Comparison of ENCODE assay signal across 14 mouse cellular contexts in genomic region chr1:153962161-153962720, GRCm38 (mm10).
DNase-seq lines count a peak whose midpoint lies in the region; ATAC-seq and TF ChIP-seq lines count a peak whose summit lies in the region.
"Had no signal": no experiment of that assay in that cellular context is flagged by ENCODE, and none has a peak within 500 bp of the region (broad histone marks: within the 10 kb centered on the region; RNA-seq: fewer than 3 reads in every experiment).

No protein-coding gene starts in this region.

- TF ChIP-seq CTCF in kidney, postnatal 0 days (IDR thresholded peaks at IDR 0.05; ENCODE audit: low read depth) = no peak
- no peak for TF ChIP-seq CTCF in stomach, postnatal 0 days (IDR thresholded peaks at IDR 0.05; ENCODE audit: low read depth)

- H3K4me2 ChIP-seq in kidney, postnatal 0 days (ENCODE audit: low read length) = no peak overlapping the region
- H3K4me2 ChIP-seq in neural tube, embryonic 15.5 days = no peak overlapping the region
- H3K4me2 ChIP-seq in stomach, postnatal 0 days (replicated peaks; ENCODE audit: low read depth) = no peak overlapping the region
- H3K4me2 ChIP-seq: forebrain, embryonic 13.5 days; limb, embryonic 13.5 days had no signal

- H3K36me3 ChIP-seq in kidney, postnatal 0 days (ENCODE audit: insufficient read depth, low read length) = no peaks in the 10 kb centered on the region
- no peaks in the 10 kb centered on the region for H3K36me3 ChIP-seq in neural tube, embryonic 15.5 days
- H3K36me3 ChIP-seq in stomach, postnatal 0 days (ENCODE audit: control insufficient read depth, insufficient read depth, low read length) = no peaks in the 10 kb centered on the region
- H3K36me3 ChIP-seq: limb, embryonic 13.5 days had no signal

- no peaks in the 10 kb centered on the region for H3K27me3 ChIP-seq in kidney, postnatal 0 days (ENCODE audit: insufficient read depth, low read length)
- no peaks in the 10 kb centered on the region for H3K27me3 ChIP-seq in neural tube, embryonic 15.5 days (replicated peaks)
- no peaks in the 10 kb centered on the region for H3K27me3 ChIP-seq in stomach, postnatal 0 days (ENCODE audit: control insufficient read depth, insufficient read depth, low read length)
- H3K27me3 ChIP-seq: forebrain, embryonic 13.5 days; limb, embryonic 13.5 days had no signal

- no peaks in the 10 kb centered on the region for H3K9me3 ChIP-seq in kidney, postnatal 0 days (replicated peaks; ENCODE audit: low read length)
- H3K9me3 ChIP-seq in neural tube, embryonic 15.5 days (replicated peaks) = no peaks in the 10 kb centered on the region
- no peaks in the 10 kb centered on the region for H3K9me3 ChIP-seq in stomach, postnatal 0 days (ENCODE audit: control insufficient read depth, low read length)
- H3K9me3 ChIP-seq: forebrain, embryonic 13.5 days; limb, embryonic 13.5 days had no signal

- H3K9ac ChIP-seq in kidney, postnatal 0 days (ENCODE audit: low read depth, low read length) = no peak overlapping the region
- no peak overlapping the region for H3K9ac ChIP-seq in neural tube, embryonic 15.5 days (replicated peaks)
- no peak overlapping the region for H3K9ac ChIP-seq in stomach, postnatal 0 days (ENCODE audit: low read length)
- H3K9ac ChIP-seq: forebrain, embryonic 13.5 days; limb, embryonic 13.5 days had no signal

- H3K27ac ChIP-seq in kidney, postnatal 0 days = no peak overlapping the region
- peak overlapping the region; percentile 56 for H3K27ac ChIP-seq in neural tube, embryonic 15.5 days (replicated peaks)
- H3K27ac ChIP-seq in stomach, postnatal 0 days (replicated peaks) = peak overlapping the region; percentile 58
- H3K27ac ChIP-seq: forebrain, embryonic 13.5 days; limb, embryonic 13.5 days had no signal

- no peak for DNase-seq in frontal cortex, postnatal 36 days (ENCODE audit: low spot score in 2 of 2)
- DNase-seq in kidney, postnatal 0 days (ENCODE audit: low spot score) = peak; percentile 11
- DNase-seq in kidney, postnatal 14 days = no peak
- no peak for DNase-seq in neural tube, embryonic 10.5 days (ENCODE audit: extremely low spot score, low spot score)
- DNase-seq in stomach, postnatal 0 days (ENCODE audit: low spot score) = peak; percentile 33
- DNase-seq in urinary bladder, adult 2 months (ENCODE audit: low spot score) = no peak
- DNase-seq: adrenal gland, adult 2 months; cerebellum, adult 18-20 months; gastrocnemius, postnatal 25 days had no signal

- 70% methylated on average over 8 of the region's 8 CpGs for WGBS in kidney, postnatal 0 days
- 49% methylated on average over 8 of the region's 8 CpGs for WGBS in neural tube, embryonic 15.5 days
- WGBS in stomach, postnatal 0 days = 44% methylated on average over 8 of the region's 8 CpGs

- TF ChIP-seq EP300 in stomach, postnatal 0 days (optimal IDR thresholded peaks at IDR 0.05) = no peak

- no peak overlapping the region for H3K4me3 ChIP-seq in kidney, postnatal 0 days (replicated peaks; ENCODE audit: low read depth, low read length)
- H3K4me3 ChIP-seq in neural tube, embryonic 15.5 days (replicated peaks) = no peak overlapping the region
- no peak overlapping the region for H3K4me3 ChIP-seq in stomach, postnatal 0 days (ENCODE audit: low read depth, low read length)
- H3K4me3 ChIP-seq: forebrain, embryonic 13.5 days; limb, embryonic 13.5 days had no signal

- no peaks in the 10 kb centered on the region for H3K4me1 ChIP-seq in kidney, postnatal 0 days (replicated peaks; ENCODE audit: insufficient read depth, low read length)
- H3K4me1 ChIP-seq in neural tube, embryonic 15.5 days = 0 out of 2 replicates have a peak, but pooled peaks cover 10% of the 10 kb centered on the region
- H3K4me1 ChIP-seq in stomach, postnatal 0 days (replicated peaks; ENCODE audit: control insufficient read depth, insufficient read depth) = peaks cover 2% of the 10 kb centered on the region; the same call in 1 of the 2 replicates
- H3K4me1 ChIP-seq: forebrain, embryonic 13.5 days had no signal

- ATAC-seq in frontal cortex, adult (ENCODE audit: low TSS enrichment) = peak; percentile 91
- ATAC-seq in kidney, postnatal 0 days (replicated peaks; ENCODE audit: low FRiP score, low read depth) = no peak
- ATAC-seq in neural tube, embryonic 15.5 days (ENCODE audit: low FRiP score) = no peak
- ATAC-seq in stomach, postnatal 0 days (ENCODE audit: low FRiP score, low TSS enrichment) = 0 out of 2 replicates have a peak, but pooled peaks have one; percentile 22
- ATAC-seq: forebrain, embryonic 13.5 days; intestine, postnatal 0 days had no signal

Comparison
In these comparisons a context has a peak if more than half of its experiments do, and no peak if none do; other contexts are left out.
1. DNase-seq: peak in kidney, postnatal 0 days (single experiment) and stomach, postnatal 0 days (single experiment); none in frontal cortex, postnatal 36 days (0 of 2), kidney, postnatal 14 days (single experiment), neural tube, embryonic 10.5 days (single experiment) and urinary bladder, adult 2 months (single experiment).
2. ATAC-seq: peak in frontal cortex, adult (single experiment) and stomach, postnatal 0 days (single experiment); none in kidney, postnatal 0 days (single experiment) and neural tube, embryonic 15.5 days (single experiment).